Mouse (Mus musculus) G1E (cell line): ENCODE measurements at regions not wholly inside any gene's neighbourhood (a gene's known extent, or its start where the extent isn't known, plus 50 kb on each side); places are given as distances from the start of the nearest gene placed in this dataset.

Experiments
- CTCF ChIP-seq: IDR thresholded peaks from 2 replicates; pipeline ENCODE4 v1.5.1; 2012; ENCODE audit warnings: low read depth, low read length, inconsistent platforms, mixed read lengths
- GATA1 ChIP-seq: IDR thresholded peaks from 2 replicates; pipeline ENCODE4 v1.6.1; 2012; ENCODE audit warnings: borderline replicate concordance, low read length, inconsistent platforms, mixed read lengths
- TAL1 ChIP-seq: conservative IDR thresholded peaks from 2 replicates; pipeline ENCODE4 v1.6.1; 2012; ENCODE audit warnings: low read depth, low read length, inconsistent platforms, mixed read lengths

- no peak for TF ChIP-seq CTCF
- no peak for TF ChIP-seq TAL1
- no peak for TF ChIP-seq GATA1
Measured at GRCm38 (mm10) chr9:78985184-78985864, 370.0 kb downstream of the Cd109 start.
